Mouse (Mus musculus) 3T3-L1 (cell line): ENCODE measurements around the gene Rsf1.

Experiments used
- DNase-seq: peaks from one replicate; pipeline ENCODE4 v3.0.0-alpha.2; 2015; ENCODE audit warnings: low read depth, low spot score

Gene Rsf1

GRCm38 (mm10) chr7:97725401-97725800, 145.7 kb downstream of the Rsf1 start:
- DNase-seq = no peak

GRCm38 (mm10) chr7:97726080-97726479, 146.4 kb downstream of the Rsf1 start:
- no peak for DNase-seq

DNA sequence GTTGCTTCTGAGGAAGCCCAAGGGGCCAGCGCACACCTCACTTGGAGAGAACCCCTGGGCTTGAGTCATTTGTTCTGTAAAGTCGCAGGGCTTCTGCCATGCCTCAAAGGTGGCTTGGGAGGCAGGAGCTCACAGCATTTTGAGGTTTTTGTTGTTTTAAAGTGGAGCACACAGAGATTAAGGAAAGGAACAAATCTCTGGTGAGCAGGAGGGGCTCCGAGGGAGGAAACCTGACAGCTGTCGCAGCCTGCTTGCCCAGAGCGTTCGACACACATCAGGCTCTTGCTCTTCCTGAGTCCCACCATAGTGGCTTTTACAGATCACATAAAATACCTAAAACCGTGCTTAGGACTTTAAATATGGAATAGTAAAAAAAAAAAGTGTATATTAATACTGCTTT, 147.1 kb downstream of the Rsf1 start:
- DNase-seq = no peak

DNA sequence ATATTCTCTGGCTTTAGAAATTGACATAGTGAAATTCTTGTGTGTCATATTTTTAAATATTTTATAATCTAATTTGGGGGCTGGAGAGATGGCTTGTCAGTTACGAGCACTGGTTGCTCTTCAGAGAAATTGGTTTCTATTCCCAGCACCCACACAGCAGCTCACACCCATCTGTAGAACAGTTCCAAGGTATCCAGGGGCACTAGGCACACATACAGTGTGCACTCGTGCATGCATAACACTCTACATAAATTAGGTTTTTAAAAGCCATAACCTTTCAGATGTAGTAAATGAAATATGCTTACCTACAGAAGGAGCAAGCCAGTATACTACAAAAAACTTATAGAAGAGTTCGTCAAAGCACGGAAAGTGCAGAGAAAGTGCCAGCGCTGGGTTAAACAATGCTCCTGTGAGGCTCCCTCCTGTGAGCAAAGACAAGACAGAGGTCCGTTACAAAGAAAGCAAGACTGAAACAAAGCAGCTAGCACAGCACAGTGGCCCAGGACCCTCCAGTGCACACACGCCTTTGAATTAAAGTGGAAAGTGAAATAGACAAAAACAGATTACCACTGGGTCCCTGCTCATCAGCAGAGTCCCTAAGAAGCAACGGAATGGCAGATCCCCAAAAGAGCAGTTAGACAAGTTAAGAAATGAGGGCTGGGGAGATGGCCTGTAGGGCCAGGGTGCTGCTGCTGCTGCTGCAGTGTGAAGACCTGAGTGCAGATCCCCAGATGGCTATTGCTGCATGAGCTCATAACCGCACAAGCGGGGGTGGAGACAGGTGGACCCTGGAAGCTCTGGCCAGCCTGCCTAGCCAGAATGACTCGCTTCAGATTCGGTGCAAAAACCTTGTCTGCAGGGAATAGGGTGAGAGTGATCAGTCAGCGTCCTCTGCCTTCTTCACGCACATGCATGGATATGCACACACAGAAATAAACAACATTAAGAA, 149.3 kb downstream of the Rsf1 start:
- no peak for DNase-seq

DNA sequence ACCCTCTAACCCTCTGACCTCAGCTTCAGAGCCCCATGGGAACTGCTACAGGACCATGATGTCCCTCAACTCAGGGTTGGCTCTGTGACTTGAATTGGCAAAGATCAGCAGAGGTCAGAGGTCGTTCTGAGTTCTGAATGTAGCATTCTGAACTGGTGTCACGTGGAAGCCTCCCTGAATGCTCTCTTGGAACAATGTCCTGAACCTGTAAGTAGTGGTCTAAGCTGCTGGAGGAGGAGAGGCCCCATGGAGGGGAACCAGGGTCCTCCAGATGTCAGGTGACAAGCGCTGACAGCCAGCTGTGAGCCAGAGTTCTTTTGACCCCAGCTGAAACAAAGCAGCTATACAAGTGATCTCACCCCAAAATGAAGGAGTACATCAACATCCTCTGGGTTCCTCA, 150.7 kb downstream of the Rsf1 start:
- DNase-seq = no peak

GRCm38 (mm10) chr7:97733606-97734005, 153.9 kb downstream of the Rsf1 start:
- DNase-seq = no peak

DNA sequence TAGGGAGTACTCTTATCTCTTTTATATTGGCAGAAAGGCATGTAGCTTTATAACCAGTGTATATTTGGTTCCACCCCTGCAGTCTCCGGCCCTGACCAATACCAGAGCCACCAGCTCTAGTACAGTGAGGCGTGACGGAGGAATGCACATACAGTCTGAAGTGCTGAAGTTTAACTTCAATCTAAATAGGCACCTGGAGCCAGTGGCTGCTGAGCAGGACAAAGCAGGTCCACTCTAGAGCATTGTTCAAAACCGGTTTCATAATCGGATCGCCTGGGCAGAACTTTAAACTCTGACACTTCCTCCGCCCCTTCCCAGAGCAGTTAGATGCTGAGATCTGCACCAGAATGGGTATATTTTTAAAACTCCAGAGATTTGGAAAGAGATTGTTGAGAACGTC, 155.3 kb downstream of the Rsf1 start:
- DNase-seq = no peak

DNA sequence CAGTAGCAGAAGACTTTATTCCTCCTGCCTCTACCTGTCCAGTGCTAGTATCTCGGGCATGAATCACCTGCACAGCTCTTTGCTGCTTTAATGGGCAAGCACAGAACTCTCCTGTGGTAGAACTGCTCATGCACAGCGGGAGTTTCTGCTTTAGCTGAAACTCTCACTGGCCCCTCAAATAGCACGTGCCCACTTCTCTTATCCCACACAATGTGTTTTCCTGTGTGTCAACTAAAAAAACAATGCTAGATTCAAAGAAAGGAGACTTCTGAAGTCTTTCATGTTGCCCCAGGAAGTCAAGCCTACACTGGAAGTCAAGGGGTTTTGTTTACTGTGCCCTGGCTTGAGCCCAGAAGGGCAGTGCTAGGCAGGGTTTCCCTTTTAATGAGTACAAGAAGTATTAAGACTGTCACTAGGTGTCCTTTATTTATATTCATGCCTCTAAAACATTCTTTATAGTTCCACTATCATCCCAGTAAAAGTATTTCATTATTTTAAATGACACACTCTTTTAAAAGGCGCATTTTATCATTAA, 156.3 kb downstream of the Rsf1 start:
- DNase-seq = no peak

GRCm38 (mm10) chr7:97737256-97737637, 157.6 kb downstream of the Rsf1 start:
- no peak for DNase-seq

DNA sequence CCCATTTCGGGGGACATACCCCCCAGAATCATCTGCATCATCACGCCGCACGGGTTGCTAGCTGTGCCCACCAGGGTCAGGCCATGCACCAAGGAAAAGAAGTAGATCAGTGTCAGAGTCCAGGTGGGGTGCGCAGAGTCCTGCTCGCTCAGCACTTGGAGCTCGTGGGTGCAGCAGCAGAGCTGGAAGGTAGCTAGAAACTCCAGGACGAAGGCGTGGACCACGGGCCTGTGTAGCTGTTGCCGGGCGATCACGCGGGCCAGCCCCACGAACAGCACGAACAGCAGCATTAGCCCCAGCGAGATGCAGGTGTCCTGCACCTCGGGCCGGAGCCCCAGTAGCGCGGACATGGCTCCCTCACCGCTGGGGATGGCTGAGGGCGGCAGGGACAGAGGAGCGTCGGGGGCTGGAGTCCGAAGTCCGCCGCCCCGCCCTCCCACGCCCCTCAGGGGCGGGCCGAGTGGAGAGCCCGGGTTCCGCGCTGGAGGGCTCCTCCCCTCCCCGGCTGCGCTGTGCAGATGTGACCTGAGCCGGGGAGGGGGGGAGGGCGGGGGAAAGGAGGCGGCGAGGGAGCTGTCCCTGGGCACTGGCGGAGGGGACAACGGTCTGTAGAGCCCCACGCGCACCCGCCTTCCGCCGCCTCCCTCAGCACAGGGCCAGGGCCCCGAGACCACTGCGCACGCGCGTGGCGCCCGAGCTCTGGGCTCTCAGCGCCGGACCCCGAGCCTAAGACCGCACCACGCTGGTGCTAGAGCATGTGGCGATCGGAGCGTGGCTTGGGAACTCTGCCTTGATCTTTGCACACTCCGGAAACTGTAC, 158.2 kb downstream of the Rsf1 start, which contains the start of gene Aqp11:
Aqp11 (minus strand) TSS at position 652 of the 819 bp plus-strand sequence.
- peak; percentile 63 for DNase-seq

DNA sequence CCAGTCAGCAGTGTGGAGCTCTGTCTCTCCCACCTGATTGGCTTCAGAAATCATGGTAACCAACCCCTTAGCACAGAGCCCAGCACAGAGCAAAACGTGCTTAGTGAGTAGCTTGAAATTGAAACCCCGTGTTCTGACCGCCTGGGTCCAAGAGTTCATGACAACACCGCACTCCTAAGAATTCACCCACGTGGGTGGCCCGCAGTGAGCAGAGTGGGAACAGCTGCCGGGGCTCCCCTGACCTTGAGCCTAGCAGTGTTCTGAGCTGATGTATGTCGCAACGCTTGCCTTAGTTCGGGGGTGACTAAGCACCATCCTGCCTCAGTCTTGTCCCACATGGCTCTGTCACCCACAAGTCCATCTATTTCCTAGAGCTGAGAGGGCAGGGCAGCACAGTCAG, 161.3 kb downstream of the Rsf1 start:
- DNase-seq = peak; percentile 37

- no peak for DNase-seq
Observed at GRCm38 (mm10) chr7:97741756-97742291, 162.1 kb downstream of the Rsf1 start.
